Mouse (Mus musculus) forebrain, embryonic 16.5 days (tissue): ENCODE data around the gene Chga. TPM values are rescaled to one million over a fixed set of nuclear protein-coding genes. Genes with fewer than 3 reads are reported as not detected.

Experiments used
- ATAC-seq: fragments of 200-750 bp; cut with Nextera tagmentation; 2 replicates; pipeline ENCODE4 v1.8.0; 2017; ENCODE audit warnings: mild to moderate bottlenecking, moderate library complexity
- H3K27ac ChIP-seq: fragments of 300-500 bp; sonication (generic); 2 replicates; pipeline ENCODE4 v1.5.1; 2014; ENCODE audit warnings: low read length, control low read depth
- H3K27me3 ChIP-seq: fragments of 300-500 bp; sonication (generic); replicated peaks from 2 replicates; pipeline ENCODE4 v1.6.1; 2014; ENCODE audit warnings: low read length; ENCODE audit not compliant: control insufficient read depth, insufficient read depth
- H3K36me3 ChIP-seq: fragments of 300-500 bp; sonication (generic); 2 replicates; pipeline ENCODE4 v1.6.1; 2014; ENCODE audit not compliant: control insufficient read depth, insufficient read depth
- H3K4me1 ChIP-seq: fragments of 300-500 bp; sonication (generic); replicated peaks from 2 replicates; pipeline ENCODE4 v1.6.1; 2014; ENCODE audit warnings: low read length; ENCODE audit not compliant: control insufficient read depth, insufficient read depth
- H3K4me2 ChIP-seq: fragments of 300-500 bp; sonication (generic); 2 replicates; pipeline ENCODE4 v1.6.1; 2014; ENCODE audit warnings: mild to moderate bottlenecking, low read length, control low read depth
- H3K4me3 ChIP-seq: fragments of 300-500 bp; sonication (generic); replicated peaks from 2 replicates; pipeline ENCODE4 v1.5.1; 2014; ENCODE audit warnings: mild to moderate bottlenecking, low read length, control low read depth
- H3K9ac ChIP-seq: fragments of 300-500 bp; sonication (generic); replicated peaks from 2 replicates; pipeline ENCODE4 v1.6.1; 2014; ENCODE audit warnings: low read depth, low read length, control low read depth
- H3K9me3 ChIP-seq: fragments of 300-500 bp; sonication (generic); 2 replicates; pipeline ENCODE4 v1.6.1; 2016; ENCODE audit warnings: low read length; ENCODE audit not compliant: control insufficient read depth
- WGBS: fragments of 180-500 bp; shearing (Covaris S2); extraction: QIAGEN DNeasy Blood & Tissue Kit; methylation state at CpG from one replicate; pipeline ENCODE4 v1.1.7; 2014; 5-methylcytosine and 5-hydroxymethylcytosine counted together
- polyA plus RNA-seq: library from polyadenylated mRNA; unstranded; fragments of >200 nt; fragmentation: Nextera tagmentation; extraction: Ambion mirVana; gene quantifications from 2 replicates; pipeline ENCODE4 v1.2.1, GENCODE M21; 2015

Gene Chga
- polyA plus RNA-seq, 1 experiment from 2014 or later = 118 TPM

DNA sequence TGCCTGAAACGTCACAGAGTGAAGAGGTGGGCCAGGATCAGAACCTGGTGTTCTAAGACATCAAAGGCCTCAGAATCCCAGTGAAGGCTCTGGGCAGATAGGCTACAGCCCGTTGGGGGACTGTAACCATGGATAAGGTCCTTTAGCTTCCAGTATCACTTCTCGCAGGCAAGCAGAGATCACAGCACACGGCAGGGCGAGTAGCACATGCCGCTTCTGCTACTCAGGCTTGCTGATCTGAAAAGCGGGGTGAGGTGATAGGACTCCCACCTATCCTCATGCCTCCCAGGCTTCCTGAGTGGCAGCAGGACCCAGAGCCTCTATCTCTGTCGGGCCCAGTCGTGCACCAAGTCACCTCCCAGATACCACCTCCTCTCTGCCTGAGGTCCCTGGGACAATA lies 16.9 kb downstream of the Chga start:
- no peak overlapping the region for H3K4me3 ChIP-seq
- H3K4me2 ChIP-seq = no peak overlapping the region
- H3K9me3 ChIP-seq = no peaks in the 10 kb centered on the region
- no peak for ATAC-seq
- 91% methylated on average over 9 of the region's 9 CpGs for WGBS
- 0 out of 2 replicates have a peak, but pooled peaks cover 5% of the 10 kb centered on the region for H3K36me3 ChIP-seq
- no peak overlapping the region for H3K27ac ChIP-seq
- H3K4me1 ChIP-seq = 0 out of 2 replicates have a peak, but pooled peaks cover 3% of the 10 kb centered on the region
- H3K9ac ChIP-seq = no peak overlapping the region
- H3K27me3 ChIP-seq = no peaks in the 10 kb centered on the region

GRCm38 (mm10) chr12:102573036-102573435 lies 18.3 kb downstream of the Chga start:
- 0 out of 2 replicates have a peak, but pooled peaks cover 3% of the 10 kb centered on the region for H3K4me1 ChIP-seq
- H3K27ac ChIP-seq = no peak overlapping the region
- H3K36me3 ChIP-seq = peaks cover 5% of the 10 kb centered on the region; the same call in 1 of the 2 replicates
- 0 out of 2 replicates have a peak, but pooled peaks have one; percentile 19 for ATAC-seq
- no peak overlapping the region for H3K4me2 ChIP-seq
- WGBS = 55% methylated on average over 7 of the region's 7 CpGs
- H3K4me3 ChIP-seq = no peak overlapping the region
- H3K9me3 ChIP-seq = no peaks in the 10 kb centered on the region
- H3K9ac ChIP-seq = 0 out of 2 replicates have a peak overlapping the region, but pooled peaks have one; percentile 17
- no peaks in the 10 kb centered on the region for H3K27me3 ChIP-seq

DNA sequence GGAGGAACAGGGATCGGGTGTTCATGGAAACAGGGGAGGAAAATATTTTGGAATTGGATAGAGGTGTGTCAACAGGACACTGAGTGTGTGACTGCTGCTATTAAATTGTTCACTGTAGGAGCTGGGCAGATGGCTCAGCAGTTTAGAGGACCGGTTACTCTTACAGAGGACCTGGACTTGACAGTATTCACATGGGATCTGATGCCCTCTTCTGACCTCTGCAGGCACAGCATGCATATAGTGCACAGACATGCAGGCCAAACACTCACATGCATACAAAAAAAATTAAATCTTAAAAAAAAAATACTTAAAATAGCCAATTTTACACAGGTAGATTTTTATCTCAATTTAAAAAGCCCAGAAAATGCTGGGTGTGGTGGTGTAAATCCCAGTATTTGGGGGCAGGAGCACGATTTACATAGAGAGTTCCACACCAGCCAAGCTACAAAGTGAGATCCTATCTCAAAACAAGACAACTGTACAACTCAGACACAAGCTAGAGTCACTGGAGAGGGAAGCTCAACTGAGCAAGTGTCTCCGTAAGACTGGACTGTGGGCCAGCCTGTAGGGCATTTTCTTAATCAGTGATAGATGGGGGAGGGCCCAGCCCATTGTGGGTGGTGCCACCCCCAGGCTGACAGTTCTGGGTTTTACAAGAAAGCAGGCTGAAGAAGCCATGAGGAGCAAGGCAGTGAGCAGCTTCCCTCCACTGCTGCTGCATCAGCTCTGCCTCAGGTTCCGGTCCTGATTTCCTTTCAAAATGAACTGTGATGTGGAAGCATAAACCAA lies 21.0 kb downstream of the Chga start:
- WGBS = 82% methylated on average over 5 of the region's 5 CpGs

DNA sequence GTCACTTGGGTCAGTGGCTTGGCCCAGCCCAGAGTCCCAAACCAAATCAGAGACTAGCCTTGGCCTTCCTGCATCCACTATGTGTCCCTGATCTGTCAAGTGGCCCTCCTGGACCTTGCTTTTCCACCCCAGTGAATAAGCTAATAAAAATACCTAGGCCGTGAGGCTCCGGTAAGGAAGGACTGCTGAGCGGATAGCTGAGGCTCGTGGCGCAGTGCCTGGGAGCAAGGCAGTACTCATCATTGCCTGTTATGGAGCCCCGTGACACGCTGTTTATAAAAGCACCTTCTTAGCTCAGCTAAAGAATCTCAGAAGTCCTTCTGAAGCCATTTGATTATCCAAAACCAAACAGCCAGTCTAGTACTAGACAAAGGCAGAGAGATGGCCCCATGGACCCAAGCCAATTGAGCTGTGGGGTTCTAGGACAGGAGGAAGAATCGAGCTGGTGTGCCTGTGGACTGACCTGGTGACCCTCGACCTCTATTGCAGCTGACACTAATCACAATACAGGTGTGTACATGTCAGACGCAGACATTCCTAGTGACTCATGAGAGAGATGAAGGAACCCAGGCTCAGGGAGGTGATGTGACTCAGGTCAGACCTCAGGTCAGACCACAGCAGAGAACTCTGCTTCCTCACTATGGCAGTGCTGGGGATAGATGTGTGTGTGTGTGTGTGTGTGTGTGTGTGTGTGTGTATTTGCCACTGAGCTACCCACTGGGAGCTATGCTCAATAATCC lies 22.1 kb downstream of the Chga start:
- H3K36me3 ChIP-seq = peaks cover 5% of the 10 kb centered on the region; the same call in 1 of the 2 replicates
- no peak overlapping the region for H3K9ac ChIP-seq
- H3K4me2 ChIP-seq = no peak overlapping the region
- 88% methylated on average over 10 of the region's 10 CpGs for WGBS
- H3K9me3 ChIP-seq = no peaks in the 10 kb centered on the region
- no peak overlapping the region for H3K4me3 ChIP-seq
- H3K27me3 ChIP-seq = no peaks in the 10 kb centered on the region
- H3K27ac ChIP-seq = no peak overlapping the region
- H3K4me1 ChIP-seq = 0 out of 2 replicates have a peak, but pooled peaks cover 3% of the 10 kb centered on the region
- ATAC-seq = no peak

More for the DNA sequence above, 21.0 kb downstream of the Chga start:
- no peaks in the 10 kb centered on the region for H3K27me3 ChIP-seq
- ATAC-seq = no peak
- H3K36me3 ChIP-seq = peaks cover 5% of the 10 kb centered on the region; the same call in 1 of the 2 replicates
- no peak overlapping the region for H3K27ac ChIP-seq
- H3K4me1 ChIP-seq = 0 out of 2 replicates have a peak, but pooled peaks cover 3% of the 10 kb centered on the region
- no peak overlapping the region for H3K9ac ChIP-seq
- H3K9me3 ChIP-seq = no peaks in the 10 kb centered on the region
- no peak overlapping the region for H3K4me2 ChIP-seq
- H3K4me3 ChIP-seq = no peak overlapping the region

DNA sequence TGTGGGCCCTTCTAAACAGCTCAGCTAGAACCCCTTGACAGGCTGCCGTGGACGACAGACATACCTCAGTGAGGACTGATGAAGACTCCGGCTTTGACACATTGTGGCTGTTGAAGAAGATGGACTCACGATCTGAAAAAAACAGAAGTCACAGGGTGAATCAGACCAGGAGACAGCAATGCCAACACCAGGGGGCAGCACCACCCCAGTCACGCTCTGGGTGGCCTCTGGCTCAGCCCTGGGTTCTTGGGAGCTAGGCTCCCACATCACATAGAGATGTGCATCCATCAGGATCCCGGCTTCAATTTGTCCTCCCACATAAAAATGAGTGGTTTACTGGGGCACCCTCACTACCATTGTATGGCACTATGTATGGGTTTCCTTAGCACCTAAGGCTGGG lies 24.3 kb downstream of the Chga start:
- Histone ChIP-seq H3K9ac (no peak overlapping the region), H3K4me1 (no peaks in the 10 kb centered on the region), H3K4me2 (no peak overlapping the region), H3K27ac (no peak overlapping the region), H3K27me3 (no peaks in the 10 kb centered on the region), H3K4me3 (no peak overlapping the region), H3K9me3 (no peaks in the 10 kb centered on the region), H3K36me3 (peaks cover 5% of the 10 kb centered on the region; the same call in 1 of the 2 replicates)
- WGBS = 59% methylated on average over 6 of the region's 6 CpGs
- ATAC-seq = peak; percentile 75

DNA sequence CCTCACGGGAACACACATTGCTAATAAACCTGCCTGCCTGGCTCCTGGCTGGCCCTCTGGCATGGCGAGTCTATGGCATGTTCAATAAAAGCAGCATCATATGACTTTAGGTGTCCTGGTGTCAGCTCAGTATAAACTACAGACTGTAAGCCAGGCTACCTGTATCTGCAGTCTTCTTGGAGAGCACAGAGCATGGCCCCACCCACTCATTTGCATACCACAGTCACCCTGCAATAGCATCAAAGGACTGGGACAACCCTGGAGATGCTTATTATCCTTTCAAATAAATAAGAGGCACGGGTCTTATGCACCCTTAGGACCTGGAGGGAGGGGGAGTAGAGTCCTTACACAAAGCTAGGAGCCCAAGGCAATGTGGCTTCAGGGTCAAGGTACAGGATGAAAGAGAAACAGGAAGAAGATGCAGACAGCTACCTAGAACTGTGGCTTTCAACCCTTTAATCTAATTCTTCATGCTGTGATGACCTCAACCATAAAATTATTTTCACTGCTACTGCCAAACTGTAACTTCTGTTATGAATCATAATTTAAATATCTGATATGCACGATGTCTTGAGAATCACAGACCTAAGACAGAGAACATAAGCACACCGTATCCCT lies 26.9 kb downstream of the Chga start:
- no peak for ATAC-seq
- Histone ChIP-seq H3K4me3 (no peak overlapping the region), H3K9ac (no peak overlapping the region), H3K36me3 (peaks cover 8% of the 10 kb centered on the region; the same call in 1 of the 2 replicates), H3K4me1 (peaks cover 6% of the 10 kb centered on the region), H3K27ac (no peak overlapping the region), H3K4me2 (no peak overlapping the region), H3K9me3 (no peaks in the 10 kb centered on the region), H3K27me3 (no peaks in the 10 kb centered on the region)
- 63% methylated on average over 5 of the region's 5 CpGs for WGBS

GRCm38 (mm10) chr12:102582441-102582840 lies 27.7 kb downstream of the Chga start:
- peaks cover 13% of the 10 kb centered on the region for H3K4me1 ChIP-seq
- WGBS = 71% methylated on average over 11 of the region's 11 CpGs
- no peak overlapping the region for H3K9ac ChIP-seq
- peaks cover 10% of the 10 kb centered on the region; the same call in 1 of the 2 replicates for H3K36me3 ChIP-seq
- no peaks in the 10 kb centered on the region for H3K27me3 ChIP-seq
- H3K27ac ChIP-seq = no peak overlapping the region
- H3K4me2 ChIP-seq = no peak overlapping the region
- no peak overlapping the region for H3K4me3 ChIP-seq
- H3K9me3 ChIP-seq = no peaks in the 10 kb centered on the region
- ATAC-seq = no peak

DNA sequence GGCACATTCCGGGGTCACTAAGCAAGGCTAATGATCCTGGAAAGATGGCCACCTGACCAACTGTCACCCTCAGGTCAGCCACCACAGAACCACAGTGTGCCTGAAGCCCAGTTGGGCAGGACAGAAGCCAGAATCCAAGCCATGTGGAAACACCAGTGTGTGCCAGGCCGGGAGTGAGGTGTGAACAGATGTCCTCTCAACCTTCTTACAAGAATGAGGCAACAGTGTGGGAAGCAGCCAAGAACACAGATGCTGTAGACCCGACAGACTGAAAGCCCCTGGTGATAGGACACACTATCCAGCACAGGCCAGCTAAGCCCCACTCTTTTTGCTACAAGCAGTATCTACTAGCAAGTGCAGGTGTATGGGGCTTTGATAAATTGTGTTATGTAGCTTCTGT lies 30.6 kb downstream of the Chga start:
- no peak overlapping the region for H3K9ac ChIP-seq
- peak; percentile 84 for ATAC-seq
- H3K27me3 ChIP-seq = no peaks in the 10 kb centered on the region
- H3K9me3 ChIP-seq = no peaks in the 10 kb centered on the region
- H3K27ac ChIP-seq = no peak overlapping the region
- H3K4me1 ChIP-seq = peaks cover 13% of the 10 kb centered on the region
- whole genome bisulfite sequencing = 52% methylated on average over 3 of the region's 3 CpGs
- H3K4me3 ChIP-seq = no peak overlapping the region
- H3K4me2 ChIP-seq = no peak overlapping the region
- peaks cover 7% of the 10 kb centered on the region; the same call in 1 of the 2 replicates for H3K36me3 ChIP-seq
